Mouse (Mus musculus) MEL (cell line): Measurements from ENCODE around the gene Psmd3. TPM values are rescaled to one million over a fixed set of nuclear protein-coding genes. Genes with fewer than 3 reads are reported as not detected.
A peak's percentile ranks its signal among the peaks of the same experiment; 100 is the strongest.
"Not testable (repeated sequence)": the region's sequence is repeated elsewhere in the genome, so short reads cannot be mapped to it uniquely, and the experiment has no call there.

ENCODE experiments used
- DNase-seq: peaks from one replicate; pipeline ENCODE4 v3.0.0; 2011; ENCODE audit warnings: low read depth, low spot score
- H3K27ac ChIP-seq: 2 replicates; pipeline ENCODE4 v1.5.1; 2012; ENCODE audit warnings: low read depth, mild to moderate bottlenecking, control low read depth, low read length, moderate library complexity; ENCODE audit not compliant: control insufficient read depth
- H3K27me3 ChIP-seq, 2 experiments: fragments of 150-350 bp in 1 of 2; sonication (generic) in 1 of 2; 2 replicates each; pipeline ENCODE4 v1.6.1; 2012; ENCODE audit warnings: low read length in 2 of 2, mild to moderate bottlenecking in 2 of 2, improper control_type of control experiment in 1 of 2, moderate library complexity in 1 of 2; ENCODE audit not compliant: insufficient read depth in 2 of 2, control insufficient read depth in 1 of 2
- H3K36me3 ChIP-seq, 2 experiments: 2 replicates each; pipeline ENCODE4 v1.6.1; 2012 to 2014; ENCODE audit warnings: low read length in 2 of 2, improper control_type of control experiment in 1 of 2, inconsistent platforms in 1 of 2, mild to moderate bottlenecking in 1 of 2; ENCODE audit not compliant: insufficient read depth in 2 of 2, control insufficient read depth in 1 of 2
- H3K4me1 ChIP-seq, 2 experiments: fragments of 150-350 bp in 1 of 2; sonication (generic) in 1 of 2; 2 replicates each; pipeline ENCODE4 v1.6.1; 2012; ENCODE audit warnings: low read length in 2 of 2, improper control_type of control experiment in 1 of 2, mild to moderate bottlenecking in 1 of 2; ENCODE audit not compliant: insufficient read depth in 2 of 2, control insufficient read depth in 1 of 2
- H3K4me3 ChIP-seq, 2 experiments: fragments of 150-350 bp in 1 of 2; sonication (generic) in 1 of 2; 2 replicates each; pipeline ENCODE4 v1.5.1; 2012; ENCODE audit warnings: low read depth in 2 of 2, low read length in 2 of 2, mild to moderate bottlenecking in 2 of 2, moderate library complexity in 2 of 2, control low read depth in 1 of 2, improper control_type of control experiment in 1 of 2; ENCODE audit not compliant: control insufficient read depth in 1 of 2, insufficient read depth in 1 of 2
- H3K79me2 ChIP-seq: 2 replicates; pipeline ENCODE4 v1.6.1; 2012; ENCODE audit warnings: mild to moderate bottlenecking, low read length, moderate library complexity; ENCODE audit not compliant: control insufficient read depth, poor library complexity, insufficient read depth
- H3K9ac ChIP-seq: 2 replicates; pipeline ENCODE4 v1.6.1; 2012; ENCODE audit warnings: low read depth, mild to moderate bottlenecking, control low read depth, low read length, moderate library complexity; ENCODE audit not compliant: control insufficient read depth, poor library complexity, severe bottlenecking
- H3K9me3 ChIP-seq: fragments of 150-350 bp; sonication (generic); replicated peaks from 2 replicates; pipeline ENCODE4 v1.6.1; 2012; ENCODE audit warnings: mild to moderate bottlenecking, low read length, improper control_type of control experiment, moderate library complexity; ENCODE audit not compliant: insufficient read depth
- CTCF ChIP-seq, 3 experiments: IDR thresholded peaks in 2 of 3; conservative IDR thresholded peaks in 1 of 3; 2 replicates each; pipeline ENCODE4 v1.5.1; 2011 to 2012; ENCODE audit warnings: low read length in 3 of 3, low read depth in 2 of 3, mild to moderate bottlenecking in 2 of 3, improper control_type of control experiment in 1 of 3, inconsistent platforms in 1 of 3, mixed read lengths in 1 of 3, moderate library complexity in 1 of 3; ENCODE audit not compliant: control insufficient read depth in 1 of 3, insufficient read depth in 1 of 3, poor library complexity in 1 of 3, severe bottlenecking in 1 of 3
- E2F4 ChIP-seq: IDR thresholded peaks from 2 replicates; pipeline ENCODE4 v1.6.1; 2011; ENCODE audit warnings: low read depth, low read length, improper control_type of control experiment, borderline replicate concordance
- ELF1 ChIP-seq: IDR thresholded peaks from 2 replicates; pipeline ENCODE4 v1.6.1; 2014; ENCODE audit warnings: low read depth, mild to moderate bottlenecking, inconsistent platforms, low read length, improper control_type of control experiment, moderate library complexity
- EP300 ChIP-seq, 2 experiments: IDR thresholded peaks; 2 replicates each; pipeline ENCODE4 v1.6.1; 2011; ENCODE audit warnings: improper control_type of control experiment in 2 of 2, low read length in 2 of 2, low read depth in 1 of 2, mild to moderate bottlenecking in 1 of 2
- ETS1 ChIP-seq: IDR thresholded peaks from 2 replicates; pipeline ENCODE4 v1.6.1; 2012; ENCODE audit warnings: low read depth, mild to moderate bottlenecking, inconsistent platforms, low read length, improper control_type of control experiment, moderate library complexity
- GATA1 ChIP-seq: IDR thresholded peaks from 2 replicates; pipeline ENCODE4 v1.6.1; 2011; ENCODE audit warnings: low read depth, low read length, improper control_type of control experiment
- HCFC1 ChIP-seq: IDR thresholded peaks from 2 replicates; pipeline ENCODE4 v1.6.1; 2012; ENCODE audit warnings: low read depth, mild to moderate bottlenecking, inconsistent platforms, low read length, improper control_type of control experiment, moderate library complexity
- MAX ChIP-seq: IDR thresholded peaks from 2 replicates; pipeline ENCODE4 v1.6.1; 2011; ENCODE audit warnings: low read length, improper control_type of control experiment
- MYC ChIP-seq: IDR thresholded peaks from 2 replicates; pipeline ENCODE4 v1.6.1; 2011; ENCODE audit warnings: low read depth, mild to moderate bottlenecking, low read length, improper control_type of control experiment, moderate library complexity
- POLR2A ChIP-seq, 2 experiments: IDR thresholded peaks; 2 replicates each; pipeline ENCODE4 v1.6.1; 2011 to 2012; ENCODE audit warnings: low read length in 2 of 2, mild to moderate bottlenecking in 2 of 2, control low read depth in 1 of 2, improper control_type of control experiment in 1 of 2, low read depth in 1 of 2, moderate library complexity in 1 of 2; ENCODE audit not compliant: control insufficient read depth in 1 of 2, insufficient read depth in 1 of 2, poor library complexity in 1 of 2
- POLR2AphosphoS2 ChIP-seq: IDR thresholded peaks from 2 replicates; pipeline ENCODE4 v1.6.1; 2011; ENCODE audit warnings: low read length, improper control_type of control experiment
- RAD21 ChIP-seq: IDR thresholded peaks from 2 replicates; pipeline ENCODE4 v1.6.1; 2011; ENCODE audit warnings: mild to moderate bottlenecking, low read depth, low read length, improper control_type of control experiment
- RCOR1 ChIP-seq: IDR thresholded peaks from 2 replicates; pipeline ENCODE4 v1.6.1; 2012; ENCODE audit warnings: low read depth, mild to moderate bottlenecking, inconsistent platforms, low read length, improper control_type of control experiment
- SIN3A ChIP-seq: IDR thresholded peaks from 2 replicates; pipeline ENCODE4 v1.6.1; 2012; ENCODE audit warnings: low read length, improper control_type of control experiment, inconsistent platforms
- SMC3 ChIP-seq: IDR thresholded peaks from 2 replicates; pipeline ENCODE4 v1.6.1; 2011; ENCODE audit warnings: low read depth, low read length, improper control_type of control experiment
- TAL1 ChIP-seq: IDR thresholded peaks from 2 replicates; pipeline ENCODE4 v1.6.1; 2012; ENCODE audit warnings: mild to moderate bottlenecking, inconsistent platforms, low read length, moderate library complexity, mixed read lengths
- USF1 ChIP-seq: IDR thresholded peaks from 2 replicates; pipeline ENCODE4 v1.6.1; 2014; ENCODE audit warnings: low read depth, mild to moderate bottlenecking, inconsistent platforms, low read length, improper control_type of control experiment, moderate library complexity
- USF2 ChIP-seq, 2 experiments: IDR thresholded peaks; 2 replicates each; pipeline ENCODE4 v1.6.1; 2011 to 2012; ENCODE audit warnings: improper control_type of control experiment in 2 of 2, low read length in 2 of 2, borderline replicate concordance in 1 of 2, inconsistent platforms in 1 of 2, low read depth in 1 of 2, mild to moderate bottlenecking in 1 of 2; ENCODE audit not compliant: insufficient read depth in 1 of 2
- ZKSCAN1 ChIP-seq: IDR thresholded peaks from 2 replicates; pipeline ENCODE4 v1.6.1; 2012; ENCODE audit warnings: low read depth, mild to moderate bottlenecking, inconsistent platforms, low read length, improper control_type of control experiment, moderate library complexity
- polyA plus RNA-seq, 2 experiments: library from polyadenylated mRNA; stranded (reverse) in 1 of 2; unstranded in 1 of 2; fragments of >175 nt in 1 of 2; fragments of >200 nt in 1 of 2; gene quantifications; 2 replicates each; pipeline versions ENCODE4 v1.2.1 to v1.2.4; 2012; ENCODE audit warnings: low replicate concordance in 2 of 2, low read depth in 1 of 2; ENCODE audit not compliant: insufficient read length in 2 of 2, insufficient read depth in 1 of 2, missing spikeins in 1 of 2
- total RNA-seq: library from RNA; depleted of rRNA; stranded (reverse); fragments of 300-350 nt; gene quantifications from 2 replicates; pipeline ENCODE4 v1.2.3, GENCODE M21; 2012

Psmd3 gene
- total and polyA plus RNA-seq, 3 experiments = 214 to 417 (median 350) TPM

GRCm38 (mm10) chr11:98673136-98673535 is 9.2 kb upstream of the Psmd3 start:
- peak; percentile 86 for DNase-seq
- Histone ChIP-seq H3K36me3 (peaks cover 0 to 23% of the 10 kb centered on the region in 2 experiments; a peak in 2 of 4 replicates), H3K27ac (peak overlapping the region; percentile 44)
- not testable (repeated sequence) for H3K9me3 ChIP-seq, H3K79me2 ChIP-seq, H3K27me3 ChIP-seq
- TF ChIP-seq RAD21 = peak; percentile 34
- TF ChIP-seq CTCF (IDR thresholded peaks at IDR 0.05 in 2 of 3, conservative IDR thresholded peaks at IDR 0.05 in 1 of 3; ENCODE audit: control insufficient read depth in 1 of 3, insufficient read depth in 1 of 3, low read depth in 2 of 3, low read length in 3 of 3, poor library complexity in 1 of 3, severe bottlenecking in 1 of 3) = peak; percentile 34 to 67 (median 62); a peak in 5 of 6 replicates
- TF ChIP-seq SMC3 = peak; percentile 33
- 0 out of 2 replicates have a peak, but pooled peaks have one; percentile 37 for TF ChIP-seq HCFC1
- peak; percentile 85 for TF ChIP-seq ELF1
- TF ChIP-seq, all 39 proteins: peak for 5; not testable (repeated sequence) for 34
- Histone ChIP-seq H3K4me1 (peaks cover 22 to 45% of the 10 kb centered on the region in 2 experiments), H3K4me3 (peak overlapping the region; percentile 41 to 42), H3K9ac (peak overlapping the region; percentile 25)

GRCm38 (mm10) chr11:98675829-98676363 is 6.5 kb upstream of the Psmd3 start:
- no peaks in the 10 kb centered on the region for H3K79me2 ChIP-seq
- TF ChIP-seq POLR2A (IDR thresholded peaks at IDR 0.05; ENCODE audit: control insufficient read depth in 1 of 2, insufficient read depth in 1 of 2, low read depth in 1 of 2, low read length in 2 of 2, poor library complexity in 1 of 2) (peak in 1 of 2 experiments; percentile 24; a peak in 1 of 4 replicates), USF2 (IDR thresholded peaks at IDR 0.05; ENCODE audit: borderline replicate concordance in 1 of 2, insufficient read depth in 1 of 2, low read depth in 1 of 2, low read length in 2 of 2) (no peak), SIN3A (peak; percentile 50), EP300 (IDR thresholded peaks at IDR 0.05; ENCODE audit: low read depth in 1 of 2, low read length in 2 of 2) (peak; percentile 43 to 52; a peak in 3 of 4 replicates), GATA1 (peak; percentile 50; the same call in 1 of the 2 replicates), ZKSCAN1 (peak; percentile 96), POLR2AphosphoS2 (no peak), TAL1 (0 out of 2 replicates have a peak, but pooled peaks have one; percentile 3), MAX (peak; percentile 25; the same call in 1 of the 2 replicates), ETS1 (peak; percentile 16; the same call in 1 of the 2 replicates), RCOR1 (peak; percentile 31; the same call in 1 of the 2 replicates), ELF1 (no peak), USF1 (no peak), MYC (peak; percentile 27; the same call in 1 of the 2 replicates), E2F4 (no peak)
- TF ChIP-seq, all 39 proteins: peak for 10
- H3K27ac ChIP-seq = peak overlapping the region; percentile 38
- no peak overlapping the region for H3K4me3 ChIP-seq
- DNase-seq = peak; percentile 75
- H3K27me3 ChIP-seq = no peaks in the 10 kb centered on the region
- H3K9ac ChIP-seq = 0 out of 2 replicates have a peak overlapping the region, but pooled peaks have one; percentile 16
- H3K9me3 ChIP-seq = no peaks in the 10 kb centered on the region
- peaks cover 18 to 37% of the 10 kb centered on the region in 2 experiments for H3K4me1 ChIP-seq
- peaks cover 0 to 23% of the 10 kb centered on the region in 2 experiments; a peak in 2 of 4 replicates for H3K36me3 ChIP-seq
